19 mouse cellular contexts compared by ENCODE assay signal in genomic region chr4:62282969-62283368, GRCm38 (mm10). TPM values are rescaled to one million over a fixed set of nuclear protein-coding genes. Genes with fewer than 3 reads are reported as not detected.
DNase-seq lines count a peak whose midpoint lies in the region; ATAC-seq and TF ChIP-seq lines count a peak whose summit lies in the region.
"Had no signal": no experiment of that assay in that cellular context is flagged by ENCODE, and none has a peak within 500 bp of the region (broad histone marks: within the 10 kb centered on the region; RNA-seq: fewer than 3 reads in every experiment).

No protein-coding gene starts in this region.

- peaks cover 19 to 34% of the 10 kb centered on the region in 2 experiments for H3K4me1 ChIP-seq in CH12.LX (ENCODE audit: control insufficient read depth in 1 of 2, insufficient read depth in 2 of 2)

- H3K27me3 ChIP-seq in CH12.LX (replicated peaks), result peaks cover 2% of the 10 kb centered on the region
- H3K27me3 ChIP-seq: embryonic facial prominence, embryonic 12.5 days; forebrain, embryonic 15.5 days; heart, embryonic 15.5 days; hindbrain, embryonic 13.5 days had no signal

- H3K4me2 ChIP-seq in CH12.LX (ENCODE audit: insufficient read depth, low read depth, poor library complexity, severe bottlenecking), result peak overlapping the region; percentile 39; the same call in 1 of the 2 replicates
- H3K4me2 ChIP-seq: embryonic facial prominence, embryonic 12.5 days; forebrain, embryonic 15.5 days; heart, embryonic 15.5 days; hindbrain, embryonic 13.5 days had no signal

- in situ Hi-C loops in CH12.LX (cut with MboI; ENCODE audit: low pct_ligation_motif_present, low pct_unique_long_range_greater_than_20kb, low sequenced_read_pairs), result no loop called here

- dilution Hi-C loops in CH12.LX (cut with MboI; ENCODE audit: extremely low pct_ligation_motif_present, extremely low pct_unique_long_range_greater_than_20kb, low sequenced_read_pairs), result no loop called here

- H3K9ac ChIP-seq in CH12.LX (ENCODE audit: insufficient read depth, low read depth), result no peak overlapping the region
- H3K9ac ChIP-seq: embryonic facial prominence, embryonic 12.5 days; forebrain, embryonic 15.5 days; heart, embryonic 15.5 days; hindbrain, embryonic 13.5 days had no signal

- no peak overlapping the region for H3K4me3 ChIP-seq in CH12.LX (replicated peaks in 1 of 3; ENCODE audit: low read depth in 2 of 3, low read length in 2 of 3, poor library complexity in 1 of 3)
- H3K4me3 ChIP-seq: embryonic facial prominence, embryonic 12.5 days; forebrain, embryonic 15.5 days; heart, embryonic 10.5 days; heart, embryonic 15.5 days; hindbrain, embryonic 13.5 days had no signal

- peak; percentile 14; the same call in 1 of the 2 replicates for TF ChIP-seq EP300 in CH12.LX (IDR thresholded peaks at IDR 0.05; ENCODE audit: low read length)

- 0 out of 2 replicates have a peak, but pooled peaks cover 3% of the 10 kb centered on the region for H3K79me2 ChIP-seq in CH12.LX (replicated peaks; ENCODE audit: control insufficient read depth, extremely low read depth, insufficient read depth, poor library complexity, severe bottlenecking)

- no peaks in the 10 kb centered on the region for H3K9me3 ChIP-seq in CH12.LX (replicated peaks; ENCODE audit: low read length)
- H3K9me3 ChIP-seq: embryonic facial prominence, embryonic 12.5 days; forebrain, embryonic 15.5 days; heart, embryonic 10.5 days; heart, embryonic 15.5 days; hindbrain, embryonic 13.5 days had no signal

- DNase-seq in layer of hippocampus, adult 9-11 months, result peak; percentile 0
- no peak for DNase-seq in layer of hippocampus, adult 18-20 months (ENCODE audit: low spot score in 2 of 2)
- peak; percentile 3 to 9 for DNase-seq in right cerebral cortex, postnatal 10 days (ENCODE audit: low spot score in 2 of 2)
- DNase-seq in right cerebral cortex, postnatal 4 days, result no peak
- no peak for DNase-seq in CH12.LX (ENCODE audit: extremely low read depth)
- DNase-seq: adrenal gland, adult 8-10 months; adrenal gland, postnatal 36 days; cerebellum, adult 11-12 months; cerebellum, adult 9-10 months; cerebellum, postnatal 25 days; gastrocnemius, postnatal 36 days; heart, postnatal 14 days had no signal

- no peak for TF ChIP-seq POLR2A in CH12.LX (IDR thresholded peaks at IDR 0.05; ENCODE audit: low read depth, low read length)

- no peak for TF ChIP-seq CTCF in CH12.LX (conservative IDR thresholded peaks at IDR 0.05 in 1 of 2, IDR thresholded peaks at IDR 0.05 in 1 of 2; ENCODE audit: low read depth in 2 of 2, low read length in 2 of 2)

- H3K36me3 ChIP-seq in CH12.LX (replicated peaks in 1 of 2; ENCODE audit: control insufficient read depth in 1 of 2, insufficient read depth in 1 of 2, low read length in 1 of 2), result no peaks in the 10 kb centered on the region
- H3K36me3 ChIP-seq: embryonic facial prominence, embryonic 12.5 days; forebrain, embryonic 15.5 days; heart, embryonic 10.5 days; heart, embryonic 15.5 days; hindbrain, embryonic 13.5 days had no signal

- TF ChIP-seq RAD21 in CH12.LX (IDR thresholded peaks at IDR 0.05; ENCODE audit: low read depth, low read length), result no peak

- no peak overlapping the region for H3K27ac ChIP-seq in CH12.LX (ENCODE audit: insufficient read depth, low read depth)
- H3K27ac ChIP-seq: embryonic facial prominence, embryonic 12.5 days; forebrain, embryonic 15.5 days; heart, embryonic 10.5 days; heart, embryonic 15.5 days; hindbrain, embryonic 13.5 days had no signal

- ATAC-seq in megakaryocyte, adult 5-6 weeks (ENCODE audit: poor library complexity, severe bottlenecking), result 0 out of 2 replicates have a peak, but pooled peaks have one; percentile 1
- no peak for ATAC-seq in activated CD4-positive, CD25-positive, alpha-beta regulatory T cell, adult 4 months
- ATAC-seq: forebrain, embryonic 15.5 days had no signal

TF ChIP-seq in CH12.LX, 34 proteins besides CTCF, POLR2A, EP300 and RAD21:
- TF ChIP-seq SMC3 (IDR thresholded peaks at IDR 0.05; ENCODE audit: low read depth, low read length) (no peak), MXI1 (IDR thresholded peaks at IDR 0.05; ENCODE audit: low read depth, low read length) (no peak), MYC (IDR thresholded peaks at IDR 0.05; ENCODE audit: low read depth, low read length) (0 out of 2 replicates have a peak, but pooled peaks have one; percentile 30), BHLHE40 (IDR thresholded peaks at IDR 0.05; ENCODE audit: low read depth, low read length) (0 out of 2 replicates have a peak, but pooled peaks have one; percentile 39), USF1 (IDR thresholded peaks at IDR 0.05; ENCODE audit: low read depth, low read length) (no peak), MAX (IDR thresholded peaks at IDR 0.05; ENCODE audit: low read length) (peak; percentile 68), IRF4 (IDR thresholded peaks at IDR 0.05; ENCODE audit: low read depth, low read length) (0 out of 2 replicates have a peak, but pooled peaks have one; percentile 7), E2F4 (IDR thresholded peaks at IDR 0.05; ENCODE audit: insufficient replicate concordance, low read depth, low read length) (no peak)
TF ChIP-seq in CH12.LX: peak in this region for 4.

RNA-seq across cellular contexts. Expression of gene Slc31a2, which starts 20.6 kb away (rescaled TPM):
- total RNA-seq in layer of hippocampus, adult 18-20 months (2021), result 1 to 10 TPM; 9.2 to 9.7 TPM
- total RNA-seq in CH12.LX (2012; rRNA removed) (8.4 and 8.6 TPM in 2 replicates), CH12.LX (2014; rRNA removed) (6.9 and 7.2 TPM in 2 replicates)
- 5.9 and 6.2 TPM in 2 replicates for polyA plus RNA-seq in CH12.LX (2012; ENCODE audit: insufficient read length, low read depth)
- total RNA-seq in megakaryocyte, adult 5-6 weeks (2015), result 61.5 and 74.8 TPM in 2 replicates
- total RNA-seq in megakaryocyte, adult 5-6 weeks (2017), result 49.5 and 54.3 TPM in 2 replicates
- polyA plus RNA-seq in activated CD4-positive, CD25-positive, alpha-beta regulatory T cell, adult 4 months (2017; shearing (Covaris generic)), result 1 to 10 TPM; 7.0 to 9.7 TPM

RNA-seq across cellular contexts. Expression of gene Zfp37, which starts 52.1 kb away (rescaled TPM):
- total RNA-seq in layer of hippocampus, adult 18-20 months (2021), result 10 to 100 TPM; 23.0 to 25.6 TPM
- total RNA-seq in CH12.LX (2012; rRNA removed) (not detected in 2 replicates), CH12.LX (2014; rRNA removed) (not detected in 2 replicates)
- not detected in 2 replicates for polyA plus RNA-seq in CH12.LX (2012; ENCODE audit: insufficient read length, low read depth)
- total RNA-seq in megakaryocyte, adult 5-6 weeks (2015), result not detected in 2 replicates
- not detected in 2 replicates for total RNA-seq in megakaryocyte, adult 5-6 weeks (2017)
- not detected for polyA plus RNA-seq in activated CD4-positive, CD25-positive, alpha-beta regulatory T cell, adult 4 months (2017; shearing (Covaris generic))

Comparison
In these comparisons a context has a peak if more than half of its experiments do, and no peak if none do; other contexts are left out.
1. DNase-seq: peak in layer of hippocampus, adult 9-11 months (single experiment) and right cerebral cortex, postnatal 10 days (2 of 2); none in layer of hippocampus, adult 18-20 months (0 of 2), right cerebral cortex, postnatal 4 days (single experiment) and CH12.LX (single experiment).
2. RNA of gene Slc31a2, which starts 20.6 kb away (total RNA-seq): 49.5 to 74.8 TPM in megakaryocyte, adult 5-6 weeks; 9.2 to 9.7 TPM in layer of hippocampus, adult 18-20 months and 6.9 to 8.6 TPM in CH12.LX; every median in the first group is over 4 times any median in the second.
3. RNA of gene Zfp37, which starts 52.1 kb away (total RNA-seq): 23.0 to 25.6 TPM in layer of hippocampus, adult 18-20 months; not detected in CH12.LX and not detected in megakaryocyte, adult 5-6 weeks; every median in the first group is over 10 times any median in the second.